Mouse (Mus musculus): ENCODE measurements around the gene Nck2.

Gene Nck2

DNA sequence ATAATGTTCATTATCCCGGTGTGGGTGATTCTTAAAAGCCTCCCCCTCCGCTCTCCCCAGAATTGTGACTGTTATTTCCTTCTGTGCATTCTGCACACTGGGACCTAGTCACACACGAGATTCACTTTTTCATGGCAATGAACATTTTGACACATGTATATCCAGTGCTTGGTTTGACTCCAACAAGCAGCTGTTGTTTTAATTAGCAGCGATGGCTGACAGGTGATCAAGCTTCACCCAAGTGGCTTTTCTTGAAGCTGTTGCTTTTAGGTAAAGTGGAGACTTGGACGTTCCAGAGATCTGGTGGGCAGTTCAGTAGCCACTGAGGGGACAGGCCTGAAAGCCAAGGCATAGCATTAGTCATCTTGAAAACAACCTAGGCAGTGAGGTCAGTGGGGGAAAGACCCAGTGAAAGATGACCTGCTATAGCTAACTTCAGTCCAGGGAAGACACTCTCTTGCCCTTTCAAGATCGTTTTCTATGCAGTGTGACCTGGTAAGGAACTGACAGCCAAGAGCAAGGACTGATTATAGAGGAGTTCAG lies 17.3 kb upstream of the Nck2 start:
- in situ Hi-C loops (cut with MboI; ENCODE audit: low pct_unique_long_range_greater_than_20kb in 1 of 2, low sequenced_read_pairs in 2 of 2, unreplicated experiment in 1 of 2): no loop called here

DNA sequence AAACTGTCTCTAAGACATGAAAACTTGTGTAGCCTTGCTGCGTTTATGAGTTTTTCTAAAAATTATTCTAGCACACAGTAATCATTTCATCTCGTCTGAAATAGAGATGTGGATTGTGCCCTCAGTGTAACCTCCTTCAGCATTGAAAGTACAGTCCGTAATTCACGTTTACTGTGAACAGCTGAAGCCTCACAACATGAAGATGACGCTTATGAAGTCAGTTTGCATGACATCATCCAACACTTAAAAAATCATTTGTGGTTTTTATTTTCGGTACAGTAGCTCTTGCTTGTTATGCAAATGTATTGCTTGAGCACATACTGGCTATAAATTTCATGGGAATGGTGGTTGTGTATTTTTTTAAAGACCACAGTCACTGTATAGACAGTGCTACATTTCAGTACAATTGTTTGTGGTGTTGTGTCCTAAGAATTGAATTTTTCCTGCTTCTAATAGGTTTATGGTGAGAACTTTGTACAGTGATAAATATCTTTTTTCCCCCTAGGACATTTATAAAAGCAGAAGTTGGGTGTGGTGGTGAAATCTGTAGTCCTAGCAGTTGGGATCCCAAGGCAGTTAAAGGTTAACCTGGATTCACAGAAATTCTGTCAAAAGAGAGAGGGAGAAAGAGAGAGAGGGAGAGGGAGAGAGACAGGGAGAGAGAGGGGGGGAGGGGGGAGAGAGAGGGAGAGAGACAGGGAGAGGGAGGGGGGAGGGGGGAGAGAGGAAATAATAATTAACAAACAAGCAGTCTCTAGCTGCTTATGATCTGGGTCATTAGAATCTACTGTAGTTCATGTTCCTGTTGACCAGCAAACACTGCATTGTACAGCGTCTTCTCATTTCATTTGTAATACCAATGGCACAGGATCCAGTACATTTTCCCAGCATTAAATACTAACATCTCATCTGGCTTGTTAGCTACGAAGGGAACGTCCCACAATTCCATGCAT lies 14.2 kb upstream of the Nck2 start:
- in situ Hi-C loops (cut with MboI; ENCODE audit: low pct_unique_long_range_greater_than_20kb in 1 of 2, low sequenced_read_pairs in 2 of 2, unreplicated experiment in 1 of 2): no loop called here

DNA sequence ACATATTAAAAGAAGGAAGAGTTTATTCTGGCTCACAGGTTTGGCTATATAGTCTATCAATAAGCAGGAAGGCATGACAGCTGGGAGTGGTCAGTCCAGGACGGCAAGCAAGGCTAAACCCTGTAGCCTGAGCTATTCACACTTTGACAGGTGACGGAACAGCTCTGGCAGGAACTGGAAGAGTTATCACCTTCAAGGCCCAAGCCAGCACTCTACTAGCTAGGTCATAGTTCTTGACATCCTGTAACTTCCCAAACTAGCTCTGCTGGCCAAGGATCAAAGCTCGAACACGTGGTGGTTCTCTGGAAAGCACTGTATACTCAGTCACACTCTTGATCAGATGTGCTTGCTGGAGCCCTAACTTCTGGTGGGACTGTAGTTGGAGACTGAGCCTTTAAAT lies 10.5 kb upstream of the Nck2 start:
- in situ Hi-C loops (cut with MboI; ENCODE audit: low pct_unique_long_range_greater_than_20kb in 1 of 2, low sequenced_read_pairs in 2 of 2, unreplicated experiment in 1 of 2): no loop called here

DNA sequence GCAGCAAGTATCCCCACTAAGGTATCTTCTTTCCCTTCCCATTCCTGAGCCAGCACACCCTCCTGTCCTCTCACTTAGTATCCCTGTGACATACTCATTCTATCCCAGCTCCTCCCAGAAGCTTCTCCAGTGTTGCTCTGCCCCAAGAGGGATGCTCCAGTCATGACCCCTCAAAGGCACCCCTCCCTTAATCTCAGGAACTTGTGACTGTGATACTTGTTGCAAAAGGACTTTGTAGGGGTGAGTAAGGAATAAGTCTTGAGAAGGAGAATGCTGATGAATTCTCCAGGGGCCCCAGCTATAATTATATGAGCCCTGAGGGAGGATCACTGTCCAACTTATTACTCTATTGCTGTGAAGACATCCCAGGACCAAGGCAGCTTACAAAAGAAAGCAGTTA lies 7.8 kb upstream of the Nck2 start:
- in situ Hi-C loops (cut with MboI; ENCODE audit: low pct_unique_long_range_greater_than_20kb in 1 of 2, low sequenced_read_pairs in 2 of 2, unreplicated experiment in 1 of 2): no loop called here

DNA sequence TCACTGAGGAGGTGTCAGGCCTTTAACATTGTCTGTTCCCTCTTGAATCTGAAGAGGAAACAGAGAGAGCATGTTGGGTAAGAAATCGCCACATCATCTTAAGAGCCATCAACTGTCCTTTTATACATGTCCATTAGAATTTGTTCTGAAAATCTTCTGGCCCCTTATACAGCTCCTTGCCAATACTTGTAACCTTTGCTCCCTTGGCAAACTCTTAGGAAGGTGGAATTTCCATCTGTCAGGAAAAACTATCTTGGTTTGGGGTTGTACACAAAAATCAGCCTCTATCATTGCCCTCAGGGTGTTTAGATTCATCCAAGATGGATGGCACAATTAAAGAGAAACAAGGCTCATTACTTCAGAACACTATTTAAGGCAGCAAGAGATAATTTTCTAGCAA lies 5.1 kb upstream of the Nck2 start:
- in situ Hi-C loops (cut with MboI; ENCODE audit: low pct_unique_long_range_greater_than_20kb in 1 of 2, low sequenced_read_pairs in 2 of 2, unreplicated experiment in 1 of 2): no loop called here

DNA sequence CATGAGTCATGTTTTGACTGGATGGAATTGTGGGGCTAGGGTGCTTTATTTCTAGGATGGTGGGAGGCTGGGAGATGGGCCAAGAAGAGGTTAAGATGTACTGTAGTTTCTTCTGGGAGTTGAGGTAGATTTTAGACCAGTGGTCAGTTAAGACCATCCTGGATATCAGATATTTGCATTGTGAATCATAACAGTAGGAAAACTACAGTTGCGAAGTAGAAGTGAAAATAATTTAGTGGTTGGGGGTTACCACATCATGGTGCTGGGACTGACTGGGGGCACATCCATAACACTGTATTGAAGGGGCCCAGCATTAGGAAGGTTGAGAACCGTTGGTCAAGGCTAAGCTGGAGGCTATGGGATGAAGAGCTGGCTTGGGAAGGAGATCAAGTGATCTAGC lies 1.8 kb upstream of the Nck2 start:
- in situ Hi-C loops (cut with MboI; ENCODE audit: low pct_unique_long_range_greater_than_20kb in 1 of 2, low sequenced_read_pairs in 2 of 2, unreplicated experiment in 1 of 2): no loop called here

DNA sequence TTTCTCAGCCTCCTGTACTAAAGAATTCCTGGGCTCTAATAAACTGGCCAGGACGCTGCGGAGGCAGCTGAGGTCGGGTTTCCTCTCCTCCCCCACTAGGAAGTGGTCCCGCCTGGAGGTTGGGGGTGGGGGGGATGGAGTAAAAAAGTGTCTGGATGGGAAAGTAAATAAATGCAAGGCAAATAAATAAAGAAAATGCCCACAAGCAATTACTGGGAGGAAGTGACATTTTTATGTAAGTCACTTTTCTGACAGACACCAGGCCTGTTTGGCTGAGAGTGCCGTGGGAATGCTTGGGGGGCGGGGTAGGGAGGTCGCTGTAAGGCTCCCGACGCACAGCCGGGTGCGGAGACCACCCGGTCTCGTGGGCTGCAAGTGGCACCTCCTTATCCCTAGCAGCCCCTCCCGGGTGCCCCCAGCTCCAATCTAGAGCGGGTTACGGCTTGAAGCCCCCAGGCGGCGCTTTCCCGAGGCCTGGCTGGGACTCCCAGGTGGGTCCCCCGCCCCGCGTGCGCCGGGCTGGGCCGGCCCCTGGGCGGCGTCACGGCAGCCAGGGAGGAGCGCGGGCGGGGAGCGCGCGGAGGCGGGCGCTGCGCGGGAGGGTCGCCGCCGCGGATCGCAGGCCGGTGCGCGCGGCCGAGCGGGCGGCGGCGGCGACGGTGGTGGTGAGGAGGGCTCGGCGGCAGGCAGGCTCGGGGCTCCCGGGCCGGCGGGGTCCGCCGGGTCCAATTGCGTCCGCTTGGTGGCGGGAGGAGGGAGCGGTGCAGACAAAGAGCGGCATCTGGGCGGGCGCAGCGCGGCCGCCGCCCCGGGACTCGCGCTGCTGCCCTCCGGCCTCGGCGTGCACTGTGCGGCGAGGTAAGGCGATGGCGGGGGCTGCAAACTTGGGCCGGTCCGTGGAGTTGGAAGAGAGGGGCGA lies 1.1 kb downstream of the Nck2 start:
- in situ Hi-C loops (cut with MboI; ENCODE audit: low pct_unique_long_range_greater_than_20kb in 1 of 2, low sequenced_read_pairs in 2 of 2, unreplicated experiment in 1 of 2): no loop called here

DNA sequence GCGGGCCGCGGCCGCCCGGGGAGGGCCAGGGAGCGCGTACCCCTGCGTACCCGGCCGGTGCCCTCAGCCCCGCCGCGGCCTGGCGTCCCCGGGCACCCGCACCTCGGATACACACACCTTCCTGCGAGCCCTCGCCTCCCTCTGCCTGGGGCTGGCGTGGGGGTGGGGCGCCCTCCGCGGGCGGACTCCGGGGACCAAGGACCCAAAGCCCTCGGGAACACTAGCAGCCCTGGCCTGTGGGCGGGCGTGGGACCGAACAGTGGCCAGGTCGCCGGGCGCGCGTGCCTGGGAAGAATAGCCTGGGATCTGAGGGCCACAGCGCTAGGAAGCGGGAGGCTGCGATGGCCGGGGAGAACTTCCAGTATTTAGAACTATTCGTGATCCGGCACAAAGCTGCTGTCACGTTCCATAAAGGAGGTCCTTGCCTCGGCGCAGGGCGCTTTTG lies 1.7 kb downstream of the Nck2 start:
- in situ Hi-C loops (cut with MboI; ENCODE audit: low pct_unique_long_range_greater_than_20kb in 1 of 2, low sequenced_read_pairs in 2 of 2, unreplicated experiment in 1 of 2): no loop called here

DNA sequence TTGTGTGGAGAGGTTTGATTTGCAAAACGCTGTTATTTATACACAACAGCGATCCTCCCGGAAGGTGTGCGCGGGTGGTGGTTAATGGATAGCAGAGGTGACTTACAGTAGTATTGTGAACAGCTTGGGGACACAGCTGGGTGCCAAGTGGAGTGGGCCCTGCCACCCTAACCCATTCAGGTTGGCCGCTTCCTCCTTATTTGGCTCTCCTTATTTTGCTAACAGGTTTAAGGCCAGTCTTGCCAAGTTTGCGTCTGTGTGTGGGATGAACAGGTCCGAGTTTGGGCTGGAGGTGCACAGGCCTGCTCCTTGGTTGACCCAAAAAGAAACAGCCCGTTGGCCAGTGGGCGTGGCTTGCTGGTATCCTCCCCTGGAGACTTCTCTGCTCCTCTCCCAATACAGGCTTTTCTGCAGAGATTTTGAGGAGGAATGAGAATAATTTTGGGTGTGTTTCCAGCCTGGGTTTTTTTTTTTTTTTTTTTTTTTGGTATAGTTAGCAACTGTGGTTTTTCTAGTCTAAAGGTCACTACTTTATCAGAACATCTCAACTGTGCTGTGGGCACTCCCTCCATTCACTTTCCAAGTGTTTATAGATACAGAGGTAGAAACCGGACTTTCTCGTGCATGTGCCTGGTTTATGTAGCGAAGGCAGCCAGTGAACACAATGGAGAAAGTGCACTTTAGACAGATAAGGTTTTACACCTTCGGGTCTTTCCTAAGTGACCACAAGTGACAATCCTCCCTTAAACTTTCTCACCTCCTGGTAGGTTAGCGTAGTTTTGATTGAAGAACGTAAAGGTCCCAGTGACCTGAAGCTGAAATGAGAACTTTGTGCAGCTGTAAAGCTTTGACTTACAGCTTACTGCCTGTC lies 2.6 kb downstream of the Nck2 start:
- in situ Hi-C loops (cut with MboI; ENCODE audit: low pct_unique_long_range_greater_than_20kb in 1 of 2, low sequenced_read_pairs in 2 of 2, unreplicated experiment in 1 of 2): no loop called here

DNA sequence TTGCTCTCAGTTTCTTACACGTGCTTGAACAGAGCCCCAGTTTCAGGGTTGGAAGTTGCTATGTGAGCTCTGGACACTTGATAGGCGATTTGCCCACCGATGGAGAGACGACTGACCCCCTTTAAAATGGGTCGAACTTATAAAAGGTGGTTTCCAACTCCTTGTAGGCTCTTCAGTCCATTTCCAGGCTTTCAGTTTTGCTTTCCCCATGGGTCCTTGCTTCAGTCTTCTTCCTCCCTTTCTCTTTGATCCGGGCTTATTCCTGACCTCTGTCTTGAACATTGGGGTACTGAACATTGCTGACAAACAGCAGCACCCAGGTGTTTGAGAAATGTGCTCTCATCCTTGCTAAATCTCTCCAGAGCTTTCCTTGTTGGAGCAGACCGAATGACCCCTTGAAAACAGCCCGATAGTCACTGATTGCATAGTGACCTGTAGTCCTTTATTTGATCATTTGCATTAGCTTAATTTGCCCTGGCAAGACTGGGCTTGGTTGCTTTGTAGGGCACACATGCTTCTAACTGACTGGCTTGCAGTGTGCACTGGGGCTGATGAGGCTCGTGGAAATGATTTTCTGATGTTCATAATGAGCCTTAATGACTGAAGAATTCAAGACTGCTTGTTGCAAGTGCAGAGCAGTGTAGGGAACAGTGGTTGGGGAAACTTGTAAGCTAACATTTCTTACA lies 3.4 kb downstream of the Nck2 start:
- in situ Hi-C loops (cut with MboI; ENCODE audit: low pct_unique_long_range_greater_than_20kb in 1 of 2, low sequenced_read_pairs in 2 of 2, unreplicated experiment in 1 of 2): no loop called here

DNA sequence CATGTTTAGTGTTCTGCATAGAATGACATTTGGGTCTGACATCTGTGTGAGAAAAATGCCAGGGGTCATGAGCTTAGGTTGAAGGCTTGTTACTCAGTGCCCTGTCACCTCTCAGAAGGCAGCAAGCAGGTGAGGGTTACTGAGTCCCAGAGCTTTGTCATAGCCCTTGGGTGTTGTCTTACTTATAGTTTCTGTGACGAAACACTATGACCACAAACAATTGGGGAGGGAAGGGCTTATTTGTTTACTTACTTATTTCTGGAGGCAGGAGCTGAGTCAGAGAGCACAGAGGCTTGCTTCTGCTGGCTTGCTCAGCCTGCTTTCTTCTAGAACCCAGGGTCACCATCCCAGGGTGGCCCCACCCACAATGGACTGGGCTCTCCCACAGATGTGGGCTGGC lies 6.4 kb downstream of the Nck2 start:
- in situ Hi-C loops (cut with MboI; ENCODE audit: low pct_unique_long_range_greater_than_20kb in 1 of 2, low sequenced_read_pairs in 2 of 2, unreplicated experiment in 1 of 2): no loop called here

DNA sequence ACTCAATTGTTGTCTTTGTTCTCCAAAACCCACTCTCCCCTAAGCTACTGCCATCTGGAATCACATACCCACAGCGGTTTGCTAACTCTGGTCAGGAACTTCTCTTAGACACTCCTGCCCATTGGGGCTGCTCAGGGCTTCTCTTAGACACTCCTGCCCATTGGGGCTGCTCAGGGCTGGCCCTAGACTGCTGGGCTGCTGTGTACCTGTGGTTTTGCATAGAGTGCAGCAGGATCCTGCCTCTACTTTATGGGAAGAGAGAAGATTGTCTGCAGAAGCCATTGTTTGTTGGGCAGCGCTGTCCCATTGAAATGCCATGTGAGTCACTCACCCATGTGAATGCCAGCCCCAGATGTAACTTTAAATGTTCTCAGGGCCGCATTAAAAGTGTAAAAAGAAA lies 9.3 kb downstream of the Nck2 start:
- in situ Hi-C loops (cut with MboI; ENCODE audit: low pct_unique_long_range_greater_than_20kb in 1 of 2, low sequenced_read_pairs in 2 of 2, unreplicated experiment in 1 of 2): no loop called here

DNA sequence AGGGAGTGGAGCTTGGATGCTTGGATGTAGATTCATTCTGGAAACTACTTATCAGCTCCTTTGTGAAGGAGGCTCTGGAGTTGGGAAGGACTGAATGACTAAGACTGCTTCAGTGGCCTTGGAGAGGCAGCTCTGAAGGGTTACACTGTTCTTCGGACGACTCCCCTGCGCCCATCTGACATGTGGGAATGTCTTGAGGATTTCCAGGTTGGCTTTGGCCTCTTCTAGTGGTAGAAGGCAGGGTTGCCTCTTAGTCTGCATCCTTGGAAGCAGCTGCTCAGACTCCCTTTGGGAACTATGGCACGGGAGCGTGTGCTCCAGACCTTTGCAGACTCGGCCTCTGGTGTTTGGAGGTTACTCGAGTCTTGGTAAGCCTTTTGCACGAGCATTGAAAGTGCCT lies 10.4 kb downstream of the Nck2 start:
- in situ Hi-C loops (cut with MboI; ENCODE audit: low pct_unique_long_range_greater_than_20kb in 1 of 2, low sequenced_read_pairs in 2 of 2, unreplicated experiment in 1 of 2): no loop called here

DNA sequence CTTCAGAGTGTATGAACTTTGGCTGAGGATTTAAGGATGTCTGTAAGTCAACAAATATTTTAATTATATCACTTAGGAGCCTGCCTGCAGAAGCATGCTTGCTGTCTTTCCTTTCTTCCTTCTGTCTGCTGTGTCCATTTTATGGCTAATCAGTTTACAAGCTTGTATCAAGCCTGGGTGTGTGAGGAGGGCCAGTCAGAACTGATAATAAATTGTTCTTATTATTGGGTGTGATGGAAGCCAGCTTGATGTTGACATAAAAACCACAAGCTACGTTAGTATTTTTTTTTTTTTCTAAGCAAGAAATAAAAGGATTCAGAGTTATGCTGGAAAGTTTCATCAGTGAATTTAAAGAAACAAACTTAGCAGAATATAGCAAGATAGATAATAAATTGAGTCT lies 10.8 kb downstream of the Nck2 start:
- in situ Hi-C loops (cut with MboI; ENCODE audit: low pct_unique_long_range_greater_than_20kb in 1 of 2, low sequenced_read_pairs in 2 of 2, unreplicated experiment in 1 of 2): no loop called here

DNA sequence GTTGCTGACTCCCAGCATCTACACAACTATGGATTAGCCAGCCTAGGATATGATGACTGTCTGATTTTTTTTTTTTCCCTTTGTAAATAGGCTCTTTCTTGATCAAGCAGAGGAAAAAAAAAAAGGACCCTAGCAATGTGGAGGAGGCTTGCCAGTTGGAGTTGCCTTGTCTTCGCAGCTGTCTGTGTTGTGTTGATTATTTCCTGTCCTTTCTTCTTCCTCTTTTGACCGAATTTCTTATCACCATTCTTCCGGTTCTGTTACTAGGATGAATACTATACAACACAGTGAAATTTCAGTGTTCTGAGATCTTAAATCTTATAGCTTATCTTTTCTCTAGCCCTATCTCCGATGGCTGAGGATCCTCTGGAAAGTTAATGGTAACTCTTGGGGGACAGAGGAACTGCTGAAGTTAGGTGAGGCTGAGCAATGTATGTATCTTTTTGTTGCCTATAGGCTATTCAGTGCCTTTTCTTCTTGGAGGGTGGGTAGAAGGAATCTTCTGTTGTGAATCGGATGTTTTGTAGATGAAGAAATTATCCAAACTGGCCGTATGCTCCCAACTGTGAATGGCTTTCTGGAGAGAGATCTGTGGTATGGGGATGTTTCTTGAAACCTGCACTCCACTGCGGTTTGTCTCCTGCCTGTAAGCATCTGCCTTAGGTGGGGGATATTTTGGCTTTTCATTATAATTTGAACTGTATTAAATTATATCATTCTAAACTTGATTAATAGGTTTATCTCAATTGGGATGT lies 12.8 kb downstream of the Nck2 start:
- in situ Hi-C loops (cut with MboI; ENCODE audit: low pct_unique_long_range_greater_than_20kb in 1 of 2, low sequenced_read_pairs in 2 of 2, unreplicated experiment in 1 of 2): no loop called here

DNA sequence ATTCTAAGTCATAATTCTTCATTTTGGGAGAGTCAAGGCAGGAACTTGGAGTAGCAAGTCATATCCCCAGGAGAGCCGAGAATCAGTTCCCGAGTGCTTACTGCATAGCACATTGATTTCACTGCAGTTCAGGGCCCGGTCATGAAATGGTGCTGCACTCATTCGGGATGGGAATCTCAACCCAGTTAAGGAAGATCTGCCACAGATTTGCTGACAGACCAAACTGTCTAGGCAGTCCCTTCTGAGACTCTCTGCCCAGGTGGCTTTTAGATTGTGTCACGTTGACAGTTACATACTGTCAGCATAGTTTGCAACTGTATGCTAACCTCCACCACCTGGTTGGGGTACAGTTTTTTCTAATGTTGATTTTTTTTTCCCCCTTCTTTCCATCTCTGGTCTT lies 16.1 kb downstream of the Nck2 start:
- in situ Hi-C loops (cut with MboI; ENCODE audit: low pct_unique_long_range_greater_than_20kb in 1 of 2, low sequenced_read_pairs in 2 of 2, unreplicated experiment in 1 of 2): no loop called here

DNA sequence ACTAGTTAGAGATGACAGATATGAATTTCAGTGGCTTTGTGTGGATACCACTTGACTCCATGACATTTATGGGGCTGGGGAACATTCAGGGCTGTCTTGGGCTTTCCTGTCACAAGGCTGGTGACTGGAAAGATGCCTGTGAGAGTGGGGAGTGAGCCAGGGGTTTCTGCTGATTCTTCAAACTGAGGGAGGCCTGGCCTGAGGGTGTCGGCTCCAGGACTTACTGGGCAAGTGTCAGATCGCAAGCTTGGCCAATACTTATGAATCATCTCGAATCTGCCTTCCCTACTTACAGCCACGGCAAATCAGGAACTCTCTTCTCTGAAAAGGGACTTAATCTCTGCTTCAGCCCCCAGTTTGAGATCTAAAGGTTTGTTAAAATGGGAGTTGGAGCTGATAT lies 18.3 kb downstream of the Nck2 start:
- in situ Hi-C loops (cut with MboI; ENCODE audit: low pct_unique_long_range_greater_than_20kb in 1 of 2, low sequenced_read_pairs in 2 of 2, unreplicated experiment in 1 of 2): no loop called here

Measured in mouse embryonic stem cell (cell line).